Mouse (Mus musculus): Measurements from ENCODE around the gene Sorbs2.

Sorbs2 gene

DNA sequence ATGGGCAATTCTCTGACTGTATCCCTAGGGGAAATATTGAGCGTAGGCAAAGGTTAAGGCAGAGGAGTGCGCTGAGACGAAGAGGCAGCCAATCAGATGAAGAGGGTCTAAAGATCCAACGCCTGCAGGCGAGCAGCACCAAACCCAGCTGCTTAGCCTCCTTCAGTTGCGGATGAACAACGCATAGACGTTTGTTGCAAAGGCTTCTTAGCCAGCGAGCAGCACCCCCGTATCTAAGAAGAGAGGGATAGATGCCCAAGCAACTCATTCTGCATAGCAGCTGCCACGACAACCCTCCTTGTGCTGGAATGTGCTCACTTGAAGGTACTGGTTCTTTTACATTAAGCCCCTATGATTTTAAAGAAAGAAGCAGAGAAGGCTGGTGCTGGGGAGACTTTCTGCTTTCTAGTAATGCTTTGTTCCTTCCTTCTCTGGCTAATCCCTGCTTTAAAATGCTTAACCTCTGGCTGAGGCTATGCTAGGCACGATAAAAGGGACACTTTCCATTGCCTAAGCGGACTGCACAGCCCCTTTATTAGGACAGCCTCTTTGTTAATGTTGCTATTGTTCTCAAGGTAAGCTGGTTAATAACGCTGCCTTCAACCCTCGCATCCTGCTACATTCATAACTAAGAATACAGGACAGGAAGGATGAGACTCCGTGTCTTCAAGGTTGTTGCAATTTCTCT is at the start of gene Sorbs2:
Sorbs2 (plus strand) TSS at position 155 of the 688 bp plus-strand sequence.
- peak; percentile 91 for ATAC-seq (ENCODE audit: low TSS enrichment)

DNA sequence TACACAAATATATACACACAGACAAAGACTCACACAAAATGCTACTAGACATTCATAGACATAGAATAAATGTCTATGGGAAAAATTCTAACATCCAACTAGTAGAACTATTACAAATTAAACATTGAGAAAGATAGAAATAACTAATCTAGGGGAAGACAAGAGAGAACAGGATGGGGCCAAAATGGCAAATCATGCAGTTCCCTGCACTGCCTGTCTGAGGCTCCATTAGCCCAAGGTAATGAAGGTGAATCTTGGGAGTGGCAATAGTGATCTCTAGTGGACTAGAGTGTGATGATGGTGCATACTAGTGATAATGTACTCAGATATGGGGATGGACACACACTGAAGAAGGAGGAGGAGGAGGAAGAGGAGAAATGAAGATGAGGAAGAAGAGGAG is 49.7 kb upstream of the Sorbs2 start:
- no peak for ATAC-seq (ENCODE audit: low TSS enrichment)

- no peak for ATAC-seq (ENCODE audit: low TSS enrichment)
Measured at GRCm38 (mm10) chr8:45469006-45469405, 38.6 kb upstream of the Sorbs2 start.

DNA sequence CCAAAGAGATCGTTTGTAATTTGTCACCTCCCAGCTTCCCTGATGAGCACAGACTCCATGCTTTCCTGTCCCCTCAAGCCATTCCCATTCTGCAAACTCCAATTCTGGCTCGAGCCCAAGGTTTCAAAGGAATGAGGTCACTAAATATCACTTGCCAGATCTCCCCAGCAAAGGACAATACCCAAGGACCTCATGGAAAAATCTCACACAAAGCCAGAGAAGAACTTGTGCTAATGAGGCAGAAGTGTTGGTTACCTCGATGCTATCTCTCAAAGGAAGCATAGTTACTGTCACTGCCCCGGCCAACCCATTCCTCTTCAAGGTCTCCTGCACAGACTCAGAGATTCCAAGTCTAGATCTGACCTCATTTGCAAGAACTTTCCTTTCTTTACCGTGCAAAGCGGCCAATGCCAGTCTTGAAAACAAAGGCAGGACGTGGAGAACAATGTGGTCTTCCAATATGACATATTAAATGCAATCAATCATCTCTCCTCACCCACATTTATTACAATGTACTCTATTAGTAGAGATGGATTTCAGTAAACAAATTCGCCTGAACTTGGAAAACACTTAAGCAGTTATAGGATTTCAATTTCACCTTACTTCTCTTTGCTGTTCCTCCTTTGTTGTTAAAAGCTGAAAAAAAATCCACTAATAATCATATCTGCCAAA is 37.9 kb upstream of the Sorbs2 start:
- ATAC-seq (ENCODE audit: low TSS enrichment): no peak

DNA sequence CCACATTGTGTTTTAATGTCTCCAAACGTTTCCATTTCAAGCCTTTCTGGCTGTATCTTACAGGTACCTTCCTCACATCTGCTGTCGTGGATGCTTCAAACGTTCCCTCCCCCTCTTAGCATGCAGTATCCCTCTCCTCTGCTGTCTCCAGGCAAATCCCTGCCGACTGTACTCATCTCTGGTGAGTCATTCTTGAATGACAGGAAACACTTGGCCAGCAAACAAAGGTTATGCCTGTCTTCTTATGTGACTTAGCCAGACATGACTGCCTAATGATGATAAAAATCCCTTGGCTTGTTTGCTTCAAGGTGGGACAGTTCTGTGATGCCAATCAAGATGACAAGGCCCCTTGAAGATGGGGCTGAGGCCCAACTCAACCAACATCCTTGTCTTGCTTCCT is 26.7 kb upstream of the Sorbs2 start:
- ATAC-seq (ENCODE audit: low TSS enrichment): no peak

- no peak for ATAC-seq (ENCODE audit: low TSS enrichment)
Measured at GRCm38 (mm10) chr8:45486281-45486680, 21.3 kb upstream of the Sorbs2 start.

GRCm38 (mm10) chr8:45503971-45504370 is 3.6 kb upstream of the Sorbs2 start:
- no peak for ATAC-seq (ENCODE audit: low TSS enrichment)

GRCm38 (mm10) chr8:45506376-45506775 is 1.2 kb upstream of the Sorbs2 start:
- no peak for ATAC-seq (ENCODE audit: low TSS enrichment)

GRCm38 (mm10) chr8:45507277-45507633 is 333 bp upstream of the Sorbs2 start:
- no peak for ATAC-seq (ENCODE audit: low TSS enrichment)

- ATAC-seq (ENCODE audit: low TSS enrichment): peak; percentile 21; the same call in 1 of the 2 replicates
Measured at GRCm38 (mm10) chr8:45508521-45509104, 1.0 kb downstream of the Sorbs2 start.

DNA sequence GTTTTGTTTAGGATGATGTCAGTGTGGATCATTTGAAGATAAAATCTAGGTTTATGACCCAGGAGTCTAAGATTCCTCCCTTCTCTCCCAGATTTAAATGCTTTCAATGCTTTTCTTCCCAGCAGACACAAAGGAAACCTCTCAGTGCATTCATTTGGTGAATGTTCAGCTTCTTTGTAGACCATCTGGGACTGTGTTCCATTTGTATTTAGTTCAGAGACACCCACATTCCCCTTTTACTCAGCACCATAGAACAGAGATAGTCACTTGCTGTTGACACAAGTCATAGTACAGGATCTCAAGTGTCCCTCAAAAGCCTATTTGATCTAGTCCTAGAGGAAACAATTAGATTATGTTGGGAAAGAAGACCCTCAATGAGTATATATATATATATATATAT is 4.8 kb downstream of the Sorbs2 start:
- peak; percentile 74 for ATAC-seq (ENCODE audit: low TSS enrichment)

DNA sequence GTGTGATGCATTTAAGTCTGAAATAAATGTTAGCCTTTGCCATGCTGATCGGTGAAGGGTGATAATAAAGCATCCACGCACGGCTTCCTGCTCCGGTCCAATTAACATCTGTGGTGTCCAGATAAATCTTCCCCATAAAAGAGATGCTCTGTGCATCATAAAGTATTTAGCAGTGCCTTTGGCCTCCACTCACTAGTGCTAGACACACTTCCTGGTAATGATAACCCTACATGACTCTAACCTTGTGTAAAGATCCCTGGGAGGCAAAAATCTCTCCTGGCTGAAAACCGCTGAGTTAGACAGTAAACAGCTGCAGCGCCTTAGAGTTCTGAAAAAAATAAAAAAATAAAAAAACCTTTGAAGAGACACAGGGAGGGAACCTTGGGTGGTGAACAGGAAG is 14.0 kb downstream of the Sorbs2 start:
- no peak for ATAC-seq (ENCODE audit: low TSS enrichment)

DNA sequence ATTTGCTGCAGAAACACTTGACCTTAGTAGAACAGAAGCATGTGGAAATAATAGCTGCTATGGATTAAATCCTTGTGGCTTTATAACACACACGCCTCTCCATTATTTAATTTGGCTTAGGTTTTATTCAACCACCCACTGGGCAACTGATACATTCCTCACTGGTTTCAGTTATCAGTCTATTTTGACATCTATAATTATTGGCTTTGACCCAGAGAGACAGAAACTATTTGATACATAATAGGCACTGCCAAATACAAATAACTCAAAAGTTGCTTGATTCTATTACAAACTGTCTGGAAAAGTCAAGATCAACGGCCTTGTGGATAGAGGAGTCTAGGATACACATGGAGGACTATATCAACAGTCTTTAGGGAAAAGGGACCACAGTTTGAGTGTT is 20.1 kb downstream of the Sorbs2 start:
- no peak for ATAC-seq (ENCODE audit: low TSS enrichment)

DNA sequence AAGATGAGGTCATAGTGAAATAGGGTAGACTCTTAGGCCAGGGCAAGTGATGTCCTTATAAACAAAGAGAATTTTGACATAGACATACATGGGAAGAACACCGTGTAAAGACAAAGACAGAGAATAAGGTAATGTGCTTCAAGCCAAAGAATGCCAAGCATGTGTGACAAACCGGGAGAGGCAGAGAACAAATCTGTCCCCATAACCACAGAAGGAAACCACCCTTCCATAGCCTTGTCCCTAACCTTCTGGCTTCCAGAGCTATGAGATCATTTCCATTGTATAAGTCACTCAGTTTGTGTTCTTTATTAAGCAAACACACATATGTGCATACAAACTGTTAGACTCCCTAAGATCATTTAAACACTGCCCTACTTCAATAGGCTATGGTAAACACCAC is 21.3 kb downstream of the Sorbs2 start:
- no peak for ATAC-seq (ENCODE audit: low TSS enrichment)

GRCm38 (mm10) chr8:45536578-45536977 is 29.0 kb downstream of the Sorbs2 start:
- no peak for ATAC-seq (ENCODE audit: low TSS enrichment)

DNA sequence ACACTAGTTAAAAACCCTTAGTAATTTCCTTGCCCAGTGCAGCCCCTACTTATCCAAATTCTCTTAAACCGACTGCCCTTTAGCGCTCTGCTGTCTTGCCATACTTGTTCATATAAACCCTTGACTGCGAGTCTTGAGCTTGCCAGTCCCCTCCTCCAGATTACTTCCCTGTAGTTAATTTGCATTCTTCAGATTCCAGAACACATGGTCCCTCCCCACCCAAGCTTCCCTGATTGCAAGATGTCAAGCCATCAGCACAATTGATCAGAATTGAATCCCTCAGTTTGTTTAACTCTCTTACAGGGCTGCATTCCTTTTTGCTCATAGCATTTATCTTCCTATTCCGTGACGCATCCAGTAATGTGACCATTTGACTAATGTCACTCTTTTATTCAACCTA is 32.9 kb downstream of the Sorbs2 start:
- no peak for ATAC-seq (ENCODE audit: low TSS enrichment)

GRCm38 (mm10) chr8:45552175-45552574 is 44.6 kb downstream of the Sorbs2 start:
- no peak for ATAC-seq (ENCODE audit: low TSS enrichment)

DNA sequence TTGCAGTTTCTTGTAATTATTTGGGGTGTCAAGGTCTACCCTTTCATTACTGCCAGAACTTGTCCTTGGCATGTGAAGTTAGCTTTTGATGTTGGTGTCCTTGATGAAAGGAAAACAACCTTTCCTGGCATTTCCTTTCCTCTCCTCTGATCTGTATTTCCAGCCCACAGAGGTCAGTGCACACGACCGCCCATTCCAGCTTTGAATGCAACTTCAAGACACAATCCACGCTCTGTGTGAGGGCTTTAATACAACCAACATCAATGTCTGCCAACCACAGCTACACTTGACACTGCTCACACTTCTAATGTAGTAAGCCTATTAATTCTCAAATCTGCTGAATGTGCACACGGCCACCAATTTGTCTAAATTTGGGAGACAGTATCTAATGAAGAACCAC is 47.0 kb downstream of the Sorbs2 start:
- no peak for ATAC-seq (ENCODE audit: low TSS enrichment)

DNA sequence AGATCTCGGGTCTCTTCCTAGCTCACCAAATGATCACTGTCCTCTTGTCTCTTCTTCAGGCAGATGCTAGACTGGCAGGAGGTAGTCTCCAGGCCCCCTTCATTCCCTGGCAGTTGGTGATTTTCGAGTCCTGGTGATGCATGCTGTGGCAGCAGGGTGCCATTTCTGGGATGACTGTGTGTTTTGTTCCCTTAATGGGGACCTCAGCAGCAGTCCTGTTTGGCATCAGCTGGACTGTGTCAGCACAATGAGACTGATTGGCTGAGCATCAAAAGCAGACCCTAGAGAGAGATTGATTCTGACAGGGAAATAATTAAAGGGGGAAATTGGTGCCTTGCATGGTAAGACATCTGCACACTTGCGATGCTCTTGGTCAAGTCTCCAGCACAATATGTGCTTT is 50.3 kb downstream of the Sorbs2 start:
- no peak for ATAC-seq (ENCODE audit: low TSS enrichment)

DNA sequence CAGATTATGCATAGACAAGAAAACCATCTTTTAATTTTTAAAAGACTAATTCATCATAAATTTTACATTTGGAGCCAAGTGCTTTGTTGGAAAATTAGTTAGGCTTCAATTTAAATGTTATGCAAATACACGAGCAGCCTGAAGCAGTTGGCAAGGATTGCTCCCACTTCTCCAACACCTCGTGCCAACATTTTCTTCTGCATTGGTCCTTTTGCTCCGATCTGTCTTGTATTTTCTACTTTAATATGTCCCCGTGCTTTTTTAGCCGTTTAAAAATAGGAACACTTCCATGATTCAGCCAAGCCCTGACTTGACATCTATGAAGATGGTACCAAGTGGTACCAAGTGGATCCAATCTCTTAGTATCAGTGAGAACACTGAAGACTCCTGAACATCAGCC is 50.8 kb downstream of the Sorbs2 start:
- ATAC-seq (ENCODE audit: low TSS enrichment): peak; percentile 42

- peak; percentile 90 for ATAC-seq (ENCODE audit: low TSS enrichment)
Measured at GRCm38 (mm10) chr8:45559176-45559820, 51.7 kb downstream of the Sorbs2 start.

DNA sequence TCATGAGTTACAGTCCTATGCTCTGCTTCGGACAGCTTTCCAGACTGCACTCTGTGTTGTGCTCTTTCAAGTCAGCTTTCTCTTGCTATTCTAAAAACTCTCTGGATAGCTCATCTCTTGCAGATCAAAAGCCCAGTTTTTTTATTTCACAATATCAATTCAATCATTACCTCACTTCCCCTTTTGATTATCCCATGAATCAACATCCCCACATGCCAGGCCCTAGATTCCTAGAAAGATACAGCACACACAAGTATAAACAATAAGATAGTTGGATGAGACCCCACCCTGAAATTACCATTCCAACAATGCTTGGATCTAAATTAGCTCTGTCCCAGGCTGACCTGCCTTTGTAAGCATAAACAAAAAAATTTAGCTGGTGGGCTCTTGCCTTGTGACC is 57.6 kb downstream of the Sorbs2 start:
- ATAC-seq (ENCODE audit: low TSS enrichment): no peak

DNA sequence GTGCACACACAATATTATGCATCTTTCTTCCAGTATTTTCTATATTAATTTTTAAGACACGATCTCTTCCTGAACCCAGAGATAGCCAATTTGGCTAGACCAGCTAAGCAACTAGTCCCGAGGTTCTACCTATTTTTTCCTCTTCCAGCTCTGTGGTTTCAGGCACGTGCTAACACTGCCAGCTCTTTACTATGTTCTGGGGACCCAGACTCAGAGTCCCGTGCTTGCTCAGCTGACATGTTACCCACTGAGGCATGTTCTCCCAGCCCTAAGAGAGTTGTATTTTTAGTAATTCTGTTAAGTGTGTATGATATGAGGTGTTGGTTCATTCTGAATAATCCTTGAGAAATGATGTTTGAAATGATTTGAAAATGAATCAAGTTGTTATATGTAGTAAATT is 62.5 kb downstream of the Sorbs2 start:
- ATAC-seq (ENCODE audit: low TSS enrichment): no peak

All from frontal cortex, adult (tissue).